Mouse (Mus musculus) CH12.LX (cell line): ENCODE measurements at regions not wholly inside any gene's neighbourhood (a gene's known extent, or its start where the extent isn't known, plus 50 kb on each side); places are given as distances from the start of the nearest gene placed in this dataset.

Experiments
- DNase-seq: peaks from one replicate; pipeline ENCODE4 v3.0.0-alpha.2; 2013; ENCODE audit errors: extremely low read depth
- H3K27ac ChIP-seq: 2 replicates; pipeline ENCODE4 v1.5.1; 2012; ENCODE audit warnings: low read depth, mild to moderate bottlenecking, control low read depth, moderate library complexity; ENCODE audit not compliant: insufficient read depth
- H3K27me3 ChIP-seq: replicated peaks from 2 replicates; pipeline ENCODE3; 2012; ENCODE audit warnings: inconsistent platforms
- H3K36me3 ChIP-seq, 2 experiments: replicated peaks in 1 of 2; 2 replicates each; pipeline versions ENCODE3 to v1.6.1; 2012; ENCODE audit warnings: inconsistent platforms in 1 of 2, low read length in 1 of 2, mild to moderate bottlenecking in 1 of 2, mixed read lengths in 1 of 2, moderate library complexity in 1 of 2; ENCODE audit not compliant: control insufficient read depth in 1 of 2, insufficient read depth in 1 of 2
- H3K4me1 ChIP-seq, 2 experiments: 2 replicates each; pipeline ENCODE4 v1.6.1; 2012; ENCODE audit warnings: inconsistent platforms in 1 of 2, moderate library complexity in 1 of 2; ENCODE audit not compliant: insufficient read depth in 2 of 2, control insufficient read depth in 1 of 2
- H3K4me2 ChIP-seq: 2 replicates; pipeline ENCODE4 v1.6.1; 2012; ENCODE audit warnings: low read depth, mild to moderate bottlenecking, control low read depth; ENCODE audit not compliant: poor library complexity, insufficient read depth, severe bottlenecking
- H3K4me3 ChIP-seq, 3 experiments: fragments of 150-350 bp in 1 of 3; sonication (generic) in 1 of 3; replicated peaks in 1 of 3; 2 replicates each; pipeline versions ENCODE3 to v1.5.1; 2011 to 2012; ENCODE audit warnings: low read depth in 2 of 3, low read length in 2 of 3, mild to moderate bottlenecking in 2 of 3, moderate library complexity in 2 of 3, control low read depth in 1 of 3, improper control_type of control experiment in 1 of 3, inconsistent platforms in 1 of 3, mixed read lengths in 1 of 3; ENCODE audit not compliant: poor library complexity in 1 of 3
- H3K79me2 ChIP-seq: replicated peaks from 2 replicates; pipeline ENCODE4 v1.6.1; 2012; ENCODE audit warnings: mild to moderate bottlenecking, moderate library complexity; ENCODE audit not compliant: control insufficient read depth, poor library complexity, insufficient read depth, severe bottlenecking; ENCODE audit errors: extremely low read depth
- H3K9ac ChIP-seq: 2 replicates; pipeline ENCODE4 v1.6.1; 2012; ENCODE audit warnings: low read depth, mild to moderate bottlenecking, control low read depth, moderate library complexity; ENCODE audit not compliant: insufficient read depth
- H3K9me3 ChIP-seq: replicated peaks from 2 replicates; pipeline ENCODE3; 2012; ENCODE audit warnings: low read length, inconsistent platforms, mixed read lengths
- BHLHE40 ChIP-seq: IDR thresholded peaks from 2 replicates; pipeline ENCODE4 v1.6.1; 2011; ENCODE audit warnings: mild to moderate bottlenecking, low read depth, low read length, improper control_type of control experiment
- CTCF ChIP-seq, 2 experiments: IDR thresholded peaks in 1 of 2; conservative IDR thresholded peaks in 1 of 2; 2 replicates each; pipeline ENCODE4 v1.5.1; 2011 to 2012; ENCODE audit warnings: low read depth in 2 of 2, low read length in 2 of 2, improper control_type of control experiment in 1 of 2, inconsistent platforms in 1 of 2, mild to moderate bottlenecking in 1 of 2, moderate library complexity in 1 of 2
- ELF1 ChIP-seq: IDR thresholded peaks from 2 replicates; pipeline ENCODE4 v1.6.1; 2014; ENCODE audit warnings: low read depth, mild to moderate bottlenecking, inconsistent platforms, low read length, improper control_type of control experiment
- EP300 ChIP-seq: IDR thresholded peaks from 2 replicates; pipeline ENCODE4 v1.6.1; 2011; ENCODE audit warnings: low read length, improper control_type of control experiment
- HCFC1 ChIP-seq: IDR thresholded peaks from 2 replicates; pipeline ENCODE4 v1.6.1; 2012; ENCODE audit warnings: low read depth, mild to moderate bottlenecking, inconsistent platforms, low read length, improper control_type of control experiment
- IRF4 ChIP-seq: IDR thresholded peaks from 2 replicates; pipeline ENCODE4 v1.6.1; 2014; ENCODE audit warnings: low read depth, mild to moderate bottlenecking, inconsistent platforms, low read length, improper control_type of control experiment
- JUND ChIP-seq: conservative IDR thresholded peaks from 2 replicates; pipeline ENCODE4 v1.6.1; 2011; ENCODE audit warnings: low read depth, low read length, improper control_type of control experiment
- MAFK ChIP-seq: IDR thresholded peaks from 2 replicates; pipeline ENCODE4 v1.6.1; 2011; ENCODE audit warnings: low read length, improper control_type of control experiment; ENCODE audit not compliant: insufficient replicate concordance
- MAZ ChIP-seq: IDR thresholded peaks from 2 replicates; pipeline ENCODE4 v1.6.1; 2012; ENCODE audit warnings: low read depth, mild to moderate bottlenecking, inconsistent platforms, low read length, improper control_type of control experiment, moderate library complexity
- MEF2A ChIP-seq: IDR thresholded peaks from 2 replicates; pipeline ENCODE4 v1.6.1; 2014; ENCODE audit warnings: low read depth, mild to moderate bottlenecking, inconsistent platforms, low read length, improper control_type of control experiment, borderline replicate concordance
- MXI1 ChIP-seq: IDR thresholded peaks from 2 replicates; pipeline ENCODE4 v1.6.1; 2011; ENCODE audit warnings: mild to moderate bottlenecking, low read depth, low read length, improper control_type of control experiment
- MYC ChIP-seq: IDR thresholded peaks from 2 replicates; pipeline ENCODE4 v1.6.1; 2011; ENCODE audit warnings: low read depth, mild to moderate bottlenecking, improper control_type of control experiment, low read length
- PAX5 ChIP-seq: IDR thresholded peaks from 2 replicates; pipeline ENCODE4 v1.6.1; 2012; ENCODE audit warnings: low read length, inconsistent platforms, mixed read lengths
- POLR2A ChIP-seq: IDR thresholded peaks from 2 replicates; pipeline ENCODE4 v1.6.1; 2011; ENCODE audit warnings: low read depth, mild to moderate bottlenecking, improper control_type of control experiment, low read length
- POLR2AphosphoS2 ChIP-seq: IDR thresholded peaks from 2 replicates; pipeline ENCODE4 v1.6.1; 2011; ENCODE audit warnings: low read depth, low read length, improper control_type of control experiment
- RAD21 ChIP-seq: IDR thresholded peaks from 2 replicates; pipeline ENCODE4 v1.6.1; 2011; ENCODE audit warnings: low read depth, mild to moderate bottlenecking, low read length, improper control_type of control experiment, moderate library complexity
- SIN3A ChIP-seq: IDR thresholded peaks from 2 replicates; pipeline ENCODE4 v1.6.1; 2012; ENCODE audit warnings: low read length, improper control_type of control experiment, inconsistent platforms
- SMC3 ChIP-seq: IDR thresholded peaks from 2 replicates; pipeline ENCODE4 v1.6.1; 2011; ENCODE audit warnings: low read depth, low read length, improper control_type of control experiment
- TBP ChIP-seq: conservative IDR thresholded peaks from 2 replicates; pipeline ENCODE4 v1.6.1; 2011; ENCODE audit warnings: low read depth, low read length, improper control_type of control experiment
- TCF12 ChIP-seq: IDR thresholded peaks from 2 replicates; pipeline ENCODE4 v1.6.1; 2014; ENCODE audit warnings: low read depth, mild to moderate bottlenecking, inconsistent platforms, low read length, improper control_type of control experiment
- USF2 ChIP-seq: conservative IDR thresholded peaks from 2 replicates; pipeline ENCODE4 v1.6.1; 2011; ENCODE audit warnings: low read depth, low read length, improper control_type of control experiment
- ZMIZ1 ChIP-seq: IDR thresholded peaks from 2 replicates; pipeline ENCODE4 v1.6.1; 2012; ENCODE audit warnings: low read depth, mild to moderate bottlenecking, inconsistent platforms, low read length, improper control_type of control experiment
- dilution Hi-C: fragments of 300-500 bp; cut with MboI; formaldehyde crosslinking; loops from 2 replicates; pipeline ENCODE4 v1.14.3; 2020; ENCODE audit warnings: low sequenced_read_pairs; ENCODE audit not compliant: extremely low pct_unique_long_range_greater_than_20kb, extremely low pct_ligation_motif_present
- in situ Hi-C: fragments of 300-500 bp; cut with MboI; formaldehyde crosslinking; loops from 3 replicates; pipeline ENCODE4 v1.14.3; 2019; ENCODE audit warnings: low sequenced_read_pairs, low pct_ligation_motif_present, low pct_unique_long_range_greater_than_20kb, mixed read lengths

- Histone ChIP-seq H3K9ac (0 out of 2 replicates have a peak overlapping the region, but pooled peaks have one; percentile 7), H3K4me3 (peak overlapping the region in 1 of 3 experiments; percentile 39), H3K4me1 (peaks cover 6 to 24% of the 10 kb centered on the region in 2 experiments; a peak in 3 of 4 replicates), H3K27me3 (no peaks in the 10 kb centered on the region), H3K9me3 (no peaks in the 10 kb centered on the region), H3K79me2 (no peaks in the 10 kb centered on the region), H3K36me3 (no peaks in the 10 kb centered on the region), H3K4me2 (peak overlapping the region; percentile 58; the same call in 1 of the 2 replicates), H3K27ac (no peak overlapping the region)
- dilution Hi-C loops (no loop called here), in situ Hi-C loops (no loop called here)
- TF ChIP-seq ZMIZ1 (no peak), EP300 (peak; percentile 77), HCFC1 (peak; percentile 23; the same call in 1 of the 2 replicates), TCF12 (0 out of 2 replicates have a peak, but pooled peaks have one; percentile 33), USF2 (no peak), POLR2AphosphoS2 (no peak), JUND (peak; percentile 65), MAFK (no peak; the same call in 1 of the 2 replicates), SIN3A (no peak), PAX5 (no peak), MXI1 (0 out of 2 replicates have a peak, but pooled peaks have one; percentile 35), IRF4 (peak; percentile 92), RAD21 (no peak), MEF2A (no peak), MAZ (no peak), ELF1 (no peak; the same call in 1 of the 2 replicates), BHLHE40 (no peak), TBP (0 out of 2 replicates have a peak, but pooled peaks have one; percentile 26), POLR2A (peak; percentile 45; the same call in 1 of the 2 replicates)
- DNase-seq, result peak; percentile 94
Measured at GRCm38 (mm10) chr9:83728428-83728827, 77.6 kb downstream of the Elovl4 start.

DNA sequence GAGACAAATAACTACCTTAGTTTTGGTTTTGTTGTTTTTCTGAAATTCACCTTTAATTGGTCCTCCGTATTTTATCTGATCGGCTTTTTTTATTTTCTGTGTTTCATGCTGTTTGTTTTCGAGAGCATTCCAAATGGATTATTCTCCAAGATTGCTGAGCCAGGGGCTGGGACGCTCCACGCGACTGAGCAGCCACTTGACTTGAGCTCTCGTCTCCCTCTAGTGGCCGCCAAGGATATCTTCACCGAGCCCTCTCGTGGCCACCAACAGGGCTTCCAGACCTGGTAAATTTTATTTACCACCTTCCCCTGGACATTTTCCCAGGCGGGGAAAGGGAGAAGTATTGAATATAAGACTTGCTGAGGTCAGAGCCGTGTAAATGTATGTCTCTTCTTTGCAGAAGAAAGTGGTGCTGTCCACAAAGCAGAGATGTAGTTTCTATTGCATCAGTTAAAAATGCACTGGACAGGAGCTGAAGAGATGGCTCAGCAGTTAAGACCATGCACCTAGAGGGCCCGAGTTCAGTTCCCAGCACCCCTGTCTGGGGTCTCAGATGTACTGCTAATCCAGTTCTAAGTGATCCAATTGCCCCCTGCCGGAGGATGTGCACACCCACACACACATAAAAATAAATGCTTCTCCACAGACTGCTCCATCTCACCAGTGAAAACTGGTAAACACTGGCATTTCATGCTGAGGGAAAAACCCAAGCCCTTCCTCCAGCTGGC lies 78.5 kb downstream of the Elovl4 start:
- Histone ChIP-seq H3K9me3 (no peaks in the 10 kb centered on the region), H3K4me2 (peak overlapping the region; percentile 85), H3K79me2 (no peaks in the 10 kb centered on the region), H3K9ac (0 out of 2 replicates have a peak overlapping the region, but pooled peaks have one; percentile 7), H3K4me1 (peaks cover 6 to 24% of the 10 kb centered on the region in 2 experiments; a peak in 3 of 4 replicates), H3K36me3 (no peaks in the 10 kb centered on the region), H3K4me3 (peak overlapping the region; percentile 28 to 42 (median 39)), H3K27ac (no peak overlapping the region), H3K27me3 (no peaks in the 10 kb centered on the region)
- peak; percentile 86 for DNase-seq
- in situ Hi-C loops (no loop called here), dilution Hi-C loops (no loop called here)
- TF ChIP-seq POLR2A (no peak), RAD21 (peak; percentile 47), SMC3 (peak; percentile 48), CTCF (conservative IDR thresholded peaks at IDR 0.05 in 1 of 2, IDR thresholded peaks at IDR 0.05 in 1 of 2; ENCODE audit: low read depth in 2 of 2, low read length in 2 of 2) (peak; percentile 42 to 94), MYC (peak; percentile 77; the same call in 1 of the 2 replicates)
